Mouse (Mus musculus) cerebellum, postnatal 25 days (tissue): ENCODE data around the gene Gm4969.
A peak's percentile ranks its signal among the peaks of the same experiment; 100 is the strongest.
"Not testable (repeated sequence)": the region's sequence is repeated elsewhere in the genome, so short reads cannot be mapped to it uniquely, and the experiment has no call there.

ENCODE experiments used
- DNase-seq, 2 experiments: peaks; one replicate each; pipeline ENCODE4 v3.0.0; 2021; ENCODE audit warnings: mixed read lengths in 2 of 2

The Gm4969 gene

DNA sequence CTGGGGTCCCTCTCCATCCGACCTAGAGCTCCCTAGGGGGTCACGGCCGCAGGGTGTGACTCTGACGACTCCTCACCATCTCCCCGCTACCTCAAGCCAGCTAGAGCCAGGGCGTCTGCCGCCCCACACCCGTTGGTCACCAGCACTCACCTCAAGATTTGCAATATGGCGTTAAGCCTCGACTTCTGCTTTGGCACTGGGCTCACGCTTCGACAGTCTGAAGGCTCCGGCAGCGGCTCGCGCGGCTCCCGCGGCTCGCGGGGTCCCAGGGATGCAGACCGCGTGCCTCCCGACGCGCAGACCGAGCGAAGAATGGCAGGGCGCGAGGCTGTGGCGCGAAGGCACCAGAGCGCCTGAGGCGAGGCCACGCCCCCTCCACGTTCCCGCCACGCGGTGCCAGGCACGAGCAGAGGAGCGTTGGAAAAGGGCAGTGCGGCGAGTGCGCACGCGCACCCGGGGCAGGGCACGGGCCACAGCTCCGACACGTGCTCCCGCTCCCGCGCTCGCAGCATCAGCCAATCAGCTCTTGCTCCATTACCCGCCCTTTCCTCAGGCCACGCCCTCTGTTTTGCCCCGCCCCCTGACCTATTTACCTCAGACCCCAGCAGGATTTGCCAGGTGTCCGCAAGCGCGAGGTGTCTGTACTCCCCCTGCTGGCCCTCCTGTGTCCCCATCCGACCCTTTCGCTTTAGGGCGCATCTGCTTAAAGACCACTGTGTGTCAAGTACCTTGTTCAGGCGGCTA lies at the start of gene Gm4969:
Gm4969 (minus strand) TSS at position 341 of the 744 bp plus-strand sequence.
- DNase-seq, result peak; percentile 58 to 76

DNA sequence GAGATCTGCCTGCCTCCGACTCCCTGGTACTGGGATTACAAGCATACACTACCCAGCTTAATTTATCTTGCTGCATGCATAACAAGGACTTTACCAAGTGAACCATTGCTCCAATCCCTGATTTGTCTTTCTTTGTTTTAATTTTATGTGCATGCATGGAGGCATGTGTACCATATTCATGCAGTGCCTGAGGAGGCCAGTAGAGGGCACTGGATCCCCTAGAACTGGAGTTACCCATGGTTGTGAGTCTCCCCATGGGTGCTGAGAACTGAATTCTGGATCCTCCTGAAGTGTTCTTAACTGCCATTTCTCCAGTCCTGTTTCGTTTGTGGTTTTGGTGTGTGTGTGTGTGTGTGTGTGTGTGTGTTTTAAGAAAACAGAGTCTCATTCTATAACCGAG lies 48.8 kb upstream of the Gm4969 start:
- DNase-seq, result no peak

DNA sequence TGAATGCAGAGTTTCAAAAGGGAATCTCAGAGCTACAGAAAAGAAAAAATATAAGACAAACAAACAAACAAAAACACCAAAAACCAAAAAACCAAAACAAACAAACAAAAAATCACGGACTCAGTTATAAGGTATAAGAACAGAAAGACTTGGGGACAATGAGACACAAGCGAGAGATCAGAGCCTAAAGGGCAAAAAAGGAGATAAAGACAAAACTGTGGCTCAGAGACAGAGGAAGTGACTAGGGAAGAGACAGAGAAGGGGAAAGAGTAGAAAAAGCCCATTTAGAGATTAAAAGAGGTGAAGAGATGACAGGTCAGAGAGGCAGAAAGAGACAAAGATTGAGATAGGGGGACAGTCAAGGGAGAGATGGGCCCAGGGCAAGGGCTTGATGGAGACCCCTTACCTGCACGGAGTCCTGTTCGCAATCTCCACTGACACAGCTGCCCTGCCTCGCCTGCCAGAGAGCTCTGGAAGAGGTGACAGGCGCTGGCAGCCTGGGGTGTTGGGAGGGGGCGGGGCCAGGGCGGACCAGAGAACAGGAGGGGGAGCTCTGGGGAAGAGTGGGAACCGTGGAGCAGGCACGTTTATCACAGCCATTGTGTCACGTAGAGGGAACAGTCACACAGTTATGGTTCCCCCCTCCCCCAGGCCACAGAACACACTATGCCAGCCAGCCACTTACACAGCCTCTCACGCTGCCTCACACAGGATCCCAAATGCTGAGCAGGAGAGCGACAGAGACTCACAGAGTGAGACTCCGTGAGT lies 47.7 kb upstream of the Gm4969 start, which contains the start of gene Gipr:
Gipr (minus strand) TSS at position 472 of the 768 bp plus-strand sequence.
- DNase-seq, result no peak

DNA sequence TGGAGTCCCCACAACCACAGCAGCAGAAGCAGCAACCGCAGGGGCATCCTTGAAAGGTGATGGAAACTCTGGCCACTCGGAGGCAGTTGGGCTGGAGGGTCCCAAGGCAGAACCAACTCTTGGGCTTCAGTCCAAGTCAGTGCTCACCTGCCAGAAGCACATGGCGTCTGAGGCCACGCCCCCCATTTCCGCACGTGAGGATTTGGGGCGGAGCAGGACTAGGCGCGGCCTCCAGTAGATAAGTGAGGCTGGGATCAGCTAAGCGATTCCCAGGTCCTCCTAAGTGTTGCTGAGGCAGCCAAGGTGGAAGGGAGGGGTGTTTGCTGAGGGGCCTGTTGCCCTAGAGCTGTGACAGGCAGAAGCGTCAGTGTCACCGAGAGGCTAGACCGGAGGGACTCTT lies 46.8 kb upstream of the Gm4969 start:
- DNase-seq, result no peak

DNA sequence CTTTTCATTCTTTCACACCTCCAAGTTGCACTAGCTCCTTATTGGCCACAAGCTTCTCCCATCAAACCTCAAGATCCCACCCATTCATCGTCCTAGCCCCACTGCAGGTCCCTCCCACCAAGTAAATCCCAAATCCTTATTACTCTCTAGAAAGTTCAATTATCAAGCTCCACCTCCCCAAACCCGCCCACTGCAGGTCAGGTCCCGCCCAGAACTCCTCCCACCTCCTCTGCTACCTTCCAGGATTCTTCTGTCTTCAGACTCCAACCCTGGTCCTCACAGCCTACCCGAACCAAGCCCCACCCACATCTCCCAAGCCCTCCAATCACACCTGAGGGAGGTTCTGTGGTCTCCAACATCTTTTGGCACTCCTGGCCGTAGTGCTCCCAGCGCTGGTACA lies 46.0 kb upstream of the Gm4969 start:
- no peak for DNase-seq

DNA sequence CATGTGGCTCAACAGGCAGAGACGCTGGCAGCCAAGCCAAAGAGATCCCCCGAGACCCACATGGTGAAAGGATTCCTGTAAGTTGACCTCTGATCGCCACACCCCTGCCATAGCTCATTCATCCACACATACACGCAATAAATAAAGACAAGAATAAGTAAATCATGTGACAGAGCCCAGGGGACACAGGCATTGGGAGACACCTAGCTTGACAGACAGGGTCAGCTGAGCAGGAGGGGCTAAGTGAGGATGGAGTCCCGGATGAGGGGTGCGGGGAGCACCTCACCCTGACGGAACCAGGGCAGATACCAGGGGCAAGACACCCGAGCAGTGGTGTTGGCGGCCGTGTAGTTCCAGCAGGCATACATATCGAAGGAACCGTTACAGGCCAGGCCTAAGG lies 45.6 kb upstream of the Gm4969 start:
- no peak for DNase-seq

DNA sequence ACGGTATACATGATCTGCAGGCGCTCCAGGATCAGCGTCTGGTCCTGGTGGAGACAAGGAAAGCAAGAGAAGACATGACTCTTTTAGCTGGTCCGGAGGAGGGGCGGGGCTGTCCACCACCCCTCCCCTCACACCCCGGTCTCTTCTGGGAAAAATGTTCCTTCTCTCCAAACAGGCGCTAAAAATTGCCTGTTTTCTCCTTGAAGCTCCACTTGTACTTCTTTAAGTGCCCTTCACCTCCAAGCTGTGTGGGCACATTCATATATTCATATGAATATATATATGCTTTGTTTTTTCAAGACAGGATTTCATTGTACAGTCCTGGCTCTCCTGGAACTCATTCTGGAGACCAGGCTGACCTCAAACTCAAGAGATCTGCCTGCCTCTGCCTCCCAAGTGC lies 44.8 kb upstream of the Gm4969 start:
- no peak for DNase-seq

DNA sequence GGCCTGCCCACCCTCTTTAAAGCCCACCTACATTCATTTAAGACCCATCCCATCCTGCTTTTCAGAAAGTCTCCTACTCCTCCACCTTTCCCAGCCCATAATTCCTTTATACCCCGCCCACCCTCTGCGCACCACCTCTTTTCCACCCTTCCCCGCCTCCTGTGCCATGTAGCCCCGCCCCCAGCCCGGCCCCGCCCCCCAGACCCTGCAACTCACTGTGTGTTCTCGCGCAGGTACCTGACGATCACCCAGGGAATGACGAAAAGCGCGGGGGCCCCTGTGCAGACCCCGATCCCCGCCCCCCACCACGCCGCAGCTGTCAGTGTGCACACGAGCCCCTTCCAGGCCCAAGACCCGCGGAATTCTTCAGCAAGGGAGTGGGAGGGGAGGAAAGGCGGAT lies 41.9 kb upstream of the Gm4969 start:
- peak in 1 of 2 experiments; percentile 48 for DNase-seq

DNA sequence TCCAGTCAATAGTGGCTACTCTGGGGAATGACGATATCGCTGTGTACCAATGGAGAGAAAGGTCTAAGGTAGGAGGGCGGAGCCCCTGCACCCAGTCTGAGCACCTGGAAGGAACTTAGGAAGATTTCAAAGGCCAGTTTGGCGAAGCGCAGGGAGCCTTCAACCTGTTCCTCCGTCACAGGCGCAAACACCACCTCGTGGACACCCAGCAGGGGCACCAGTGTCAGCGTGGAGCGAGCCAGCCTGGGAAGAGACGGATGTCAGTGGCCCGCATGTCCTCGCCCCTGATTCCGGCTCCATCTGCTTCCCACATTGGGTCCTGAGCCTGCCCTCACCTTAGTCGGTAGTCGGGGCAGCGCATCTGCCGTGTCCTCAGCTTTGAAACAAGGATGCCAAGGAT lies 41.2 kb upstream of the Gm4969 start:
- DNase-seq, result peak in 1 of 2 experiments; percentile 39

DNA sequence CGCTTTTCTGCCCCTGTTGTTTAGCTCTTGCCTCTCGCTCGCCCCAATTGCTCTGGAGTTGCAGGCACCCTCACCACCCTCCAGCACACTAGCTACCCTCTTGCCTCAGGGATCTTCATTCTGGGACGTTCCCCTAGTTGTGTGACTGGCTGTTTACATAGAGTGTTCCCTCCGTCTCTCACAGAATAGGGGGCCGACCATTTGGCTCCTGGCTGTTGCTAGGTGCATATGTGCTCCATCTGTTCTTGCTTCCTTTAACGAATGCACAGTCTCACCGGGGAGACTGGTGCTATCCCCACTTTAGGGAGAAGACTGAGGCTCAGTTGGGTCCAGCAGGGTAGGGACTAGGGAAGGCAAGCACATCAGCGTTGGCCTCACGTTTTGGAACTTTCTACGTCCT lies 40.4 kb upstream of the Gm4969 start:
- DNase-seq, result no peak

DNA sequence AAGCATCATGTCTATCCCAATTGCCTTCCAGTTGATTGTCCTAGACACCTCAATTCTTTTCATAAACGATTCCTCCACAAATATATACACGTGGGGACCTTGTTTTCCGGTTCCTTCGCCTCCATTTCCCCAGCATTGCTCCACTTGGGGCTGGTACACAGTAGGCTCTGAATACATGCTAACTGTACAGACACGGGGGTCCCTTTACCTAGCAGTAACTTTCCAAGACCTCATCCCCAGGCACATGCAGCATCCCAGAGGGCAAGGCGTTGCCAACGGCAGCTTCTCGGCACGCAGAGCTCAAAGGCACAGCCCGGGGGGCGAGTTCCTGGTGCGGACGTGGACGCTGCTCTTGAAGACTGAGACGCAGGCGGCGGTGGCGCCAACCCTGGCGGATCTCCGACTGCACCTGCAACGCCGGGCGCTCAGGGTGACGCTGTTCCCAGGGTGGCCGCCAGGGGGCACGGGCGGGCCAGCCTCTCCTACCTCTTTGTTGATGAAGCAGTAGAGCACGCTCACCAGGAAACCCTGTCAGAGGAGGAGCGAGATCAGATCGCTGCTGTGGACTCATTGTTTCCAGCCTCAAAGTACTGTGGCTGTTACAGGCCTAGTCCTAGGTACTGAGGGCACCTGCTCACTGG lies 39.1 kb upstream of the Gm4969 start:
- DNase-seq, result peak; percentile 98 to 99

DNA sequence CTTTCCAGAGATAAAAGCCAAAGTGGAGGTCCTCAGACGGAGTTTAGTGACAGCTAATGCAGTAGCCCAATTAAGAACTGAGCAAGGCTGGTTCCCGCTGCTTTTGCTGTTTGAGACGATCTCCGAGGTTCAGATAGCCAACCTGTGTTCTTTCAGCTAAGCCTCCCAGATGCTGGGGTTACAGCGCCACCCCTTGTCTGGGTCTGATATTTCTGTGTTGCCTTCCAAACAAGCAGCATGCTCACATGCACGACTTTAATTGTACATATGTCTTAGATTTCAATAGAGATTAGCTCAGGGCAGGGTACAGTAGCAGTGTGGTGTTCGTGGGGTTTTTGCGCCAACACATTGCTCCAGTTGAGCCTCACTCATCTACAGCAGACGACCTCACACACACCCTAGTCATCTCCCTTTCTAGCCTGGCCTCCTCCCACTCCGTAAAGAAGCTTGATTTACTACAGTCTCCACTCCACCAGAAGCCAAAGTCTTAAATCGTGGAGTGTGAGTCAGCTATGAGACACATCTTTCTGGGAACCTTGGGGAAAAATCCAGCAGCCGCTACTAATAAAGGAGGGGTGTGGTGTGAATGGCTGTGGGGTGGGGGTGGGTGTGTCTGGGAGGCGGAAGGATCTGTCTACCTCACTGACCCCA lies 37.8 kb upstream of the Gm4969 start:
- DNase-seq, result peak in 1 of 2 experiments; percentile 43

DNA sequence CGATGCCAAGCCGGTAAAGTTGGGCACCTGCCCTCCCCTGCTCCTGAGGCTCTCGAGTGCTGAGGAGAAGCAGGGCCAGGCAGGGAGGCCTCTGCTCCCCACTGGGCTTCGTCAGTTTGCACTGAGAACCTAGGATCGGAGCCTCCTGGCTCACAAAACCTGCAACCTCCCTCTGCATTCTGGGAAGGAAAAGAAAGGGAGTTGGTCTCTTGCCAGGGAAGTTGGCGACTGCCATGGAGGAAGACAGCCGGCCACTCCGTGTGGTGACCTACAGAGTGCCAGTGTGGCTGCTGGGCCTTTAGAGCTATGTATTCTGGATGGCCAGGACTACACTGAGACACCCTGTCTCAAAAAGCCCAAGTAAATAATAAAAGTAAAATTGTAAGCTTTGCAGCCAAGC lies 36.6 kb upstream of the Gm4969 start:
- peak; percentile 33 to 58 for DNase-seq

DNA sequence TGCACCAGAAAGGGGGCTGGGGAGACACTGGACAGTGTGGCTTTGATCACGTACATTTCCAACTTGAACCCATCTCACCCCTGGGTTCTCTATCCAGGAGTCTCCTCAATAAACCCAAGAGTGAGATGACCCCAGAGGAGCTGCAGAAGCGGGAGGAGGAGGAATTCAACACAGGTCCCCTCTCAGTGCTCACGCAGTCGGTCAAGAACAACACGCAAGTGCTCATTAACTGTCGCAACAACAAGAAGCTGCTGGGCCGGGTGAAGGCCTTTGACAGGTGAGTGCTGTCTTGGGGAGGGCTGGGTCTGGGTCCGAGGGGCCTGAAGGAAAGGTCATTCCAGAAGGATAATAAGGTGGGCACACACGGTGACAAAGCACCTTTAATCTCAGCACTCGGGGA lies 33.0 kb upstream of the Gm4969 start:
- not testable (repeated sequence) for DNase-seq

DNA sequence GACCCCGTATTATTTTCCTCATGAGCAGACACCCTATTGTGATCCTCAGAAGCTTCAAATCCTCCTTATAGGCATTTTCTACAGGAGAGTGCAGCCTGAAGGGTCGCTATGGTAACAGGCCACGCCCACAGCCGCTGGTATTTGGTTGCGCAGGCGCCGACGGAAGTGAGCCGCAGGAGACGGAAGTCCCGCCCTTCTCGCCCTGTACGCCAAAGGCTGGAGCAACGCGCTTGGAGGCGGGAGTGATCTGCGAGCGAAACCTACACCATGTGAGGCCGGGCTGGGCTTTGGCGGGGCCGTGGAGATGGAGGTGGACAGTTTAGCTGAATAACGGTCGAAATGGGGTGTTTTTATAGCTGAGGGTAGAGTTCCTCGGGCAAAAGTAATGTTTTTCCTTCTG lies 31.5 kb upstream of the Gm4969 start, which contains the start of gene Snrpd2:
Snrpd2 (plus strand) TSS at position 97 of the 400 bp plus-strand sequence.
- DNase-seq, result peak; percentile 97 to 99

DNA sequence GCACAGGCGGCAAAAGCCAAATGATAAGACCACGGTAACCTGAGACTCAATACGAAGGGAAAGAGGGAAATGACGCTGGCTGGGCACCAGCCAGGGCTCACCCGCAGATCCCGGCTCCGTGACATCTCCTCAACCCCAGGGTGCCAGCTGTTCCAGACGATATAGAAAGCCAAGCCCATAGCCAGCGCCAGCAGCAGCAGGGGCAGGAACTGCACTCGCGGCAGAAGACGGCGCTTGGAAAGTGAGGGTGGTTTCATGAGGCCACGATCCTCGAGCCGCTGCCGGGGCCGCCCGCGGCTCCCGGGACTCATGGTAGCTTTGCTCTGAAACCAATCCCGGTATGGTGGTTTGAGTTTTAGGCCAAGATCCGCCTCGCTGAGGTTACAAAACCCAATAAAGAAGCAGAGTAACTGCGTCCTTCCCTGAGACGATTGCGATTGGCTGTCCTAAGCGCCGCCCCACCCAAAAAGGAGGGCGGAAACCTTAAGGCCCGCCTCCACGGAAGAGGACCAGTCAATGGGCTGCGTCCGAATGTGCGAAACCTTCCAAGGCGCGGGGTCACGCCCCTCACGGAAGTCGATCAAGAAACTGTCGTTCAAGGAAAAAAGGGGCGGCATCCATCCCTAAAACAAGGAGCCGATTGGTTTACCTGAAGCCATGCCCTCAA lies 30.8 kb upstream of the Gm4969 start, which contains the start of gene Qpctl:
Qpctl (minus strand) TSS at position 417 of the 667 bp plus-strand sequence.
- DNase-seq, result peak; percentile 96 to 97

DNA sequence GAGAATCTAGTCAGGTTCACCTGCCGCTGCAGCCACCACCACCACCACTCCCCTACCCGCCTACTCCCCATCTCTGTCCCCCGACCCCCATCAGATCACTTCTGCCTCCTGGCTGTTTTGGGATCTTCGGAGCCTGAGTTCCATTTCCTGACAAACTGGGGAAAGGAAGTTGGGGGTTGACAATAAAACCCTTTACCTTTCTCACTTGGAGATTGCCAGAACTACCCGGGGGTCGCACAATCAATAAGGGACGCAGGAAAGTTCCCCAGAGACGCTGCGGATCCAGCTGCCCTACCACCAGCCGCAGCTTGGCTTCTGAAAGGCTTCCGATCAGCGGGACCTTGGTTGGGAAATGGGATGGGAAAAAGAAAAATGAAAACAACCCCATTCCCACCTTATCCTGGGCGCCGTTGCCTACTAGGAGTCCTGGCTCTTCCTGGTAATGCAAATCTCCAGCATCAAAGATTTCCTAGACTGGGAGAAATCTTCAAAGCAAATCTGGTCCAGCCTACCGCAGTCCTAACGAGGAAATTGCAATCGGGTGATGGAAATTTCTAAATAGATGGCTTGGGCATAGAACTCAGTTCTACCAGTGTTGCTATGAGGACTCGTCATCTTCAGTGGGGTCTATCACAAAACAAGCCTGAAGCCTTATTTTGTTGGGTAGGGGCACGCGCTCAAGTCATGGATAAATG lies 30.2 kb upstream of the Gm4969 start:
- no peak for DNase-seq

DNA sequence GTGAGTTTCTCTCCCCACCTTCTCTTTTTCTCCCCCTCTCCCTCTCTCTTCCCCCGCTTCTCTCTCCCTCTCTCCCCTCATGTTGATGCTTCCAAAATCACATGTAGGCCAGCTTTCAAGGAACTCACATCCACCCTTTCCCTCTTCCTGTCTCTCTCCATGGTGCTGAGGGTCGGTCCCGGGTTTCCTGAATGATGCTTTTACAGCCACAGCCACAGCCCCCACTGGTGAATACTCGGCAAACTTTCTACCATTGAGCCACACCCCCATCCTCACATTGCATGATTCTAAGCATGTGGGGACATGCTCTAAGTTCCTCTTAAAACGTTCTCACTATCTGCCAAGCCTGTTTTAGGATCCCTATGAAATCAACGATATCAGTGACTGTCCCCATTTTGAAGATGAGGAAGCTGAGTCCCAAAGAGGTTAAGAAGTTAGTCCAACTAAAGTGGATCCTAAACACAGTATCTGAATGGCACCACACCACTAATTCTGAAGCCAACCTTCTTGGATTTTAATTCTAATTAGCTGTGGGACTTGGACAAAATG lies 29.4 kb upstream of the Gm4969 start:
- no peak for DNase-seq

DNA sequence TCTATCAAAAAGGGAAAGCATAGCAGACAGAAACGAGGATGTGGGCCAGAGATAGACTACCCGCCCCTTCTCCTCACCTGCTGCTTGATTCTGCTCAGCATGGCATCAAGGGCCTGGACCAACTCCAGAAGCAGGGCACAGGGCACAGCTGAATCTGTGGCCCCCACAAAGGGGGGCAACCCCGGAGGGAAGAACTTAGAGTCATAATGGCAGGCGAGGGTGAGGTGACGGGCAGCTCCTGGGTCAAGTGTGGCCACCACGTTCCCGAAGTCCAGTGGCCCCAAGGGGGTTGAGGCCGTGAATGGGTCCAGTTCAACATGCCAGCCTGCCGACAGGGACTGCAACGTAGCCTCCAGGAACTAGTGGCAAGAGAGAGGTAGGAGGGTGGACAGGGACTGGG lies 28.6 kb upstream of the Gm4969 start:
- no peak for DNase-seq

DNA sequence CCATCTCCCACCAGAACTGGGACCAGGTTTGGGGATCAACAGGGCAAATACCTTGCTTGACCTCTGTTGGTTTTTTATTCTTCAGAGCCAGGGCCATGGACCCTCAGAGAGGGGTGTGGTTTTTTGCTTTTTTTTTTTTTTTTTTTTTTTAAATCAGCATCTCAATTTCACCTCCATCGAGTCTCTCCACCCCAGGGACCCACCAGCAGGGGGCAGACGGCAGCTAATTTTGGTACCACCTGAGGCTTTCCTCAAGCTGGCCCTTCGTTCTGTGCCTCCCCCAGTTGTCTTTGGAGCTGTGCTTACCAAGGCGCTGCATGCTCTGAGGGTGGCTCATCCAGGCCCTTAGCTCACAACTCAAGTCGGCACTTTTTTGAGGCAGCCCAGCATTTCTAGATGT lies 19.2 kb upstream of the Gm4969 start:
- DNase-seq, result peak in 1 of 2 experiments; percentile 68

DNA sequence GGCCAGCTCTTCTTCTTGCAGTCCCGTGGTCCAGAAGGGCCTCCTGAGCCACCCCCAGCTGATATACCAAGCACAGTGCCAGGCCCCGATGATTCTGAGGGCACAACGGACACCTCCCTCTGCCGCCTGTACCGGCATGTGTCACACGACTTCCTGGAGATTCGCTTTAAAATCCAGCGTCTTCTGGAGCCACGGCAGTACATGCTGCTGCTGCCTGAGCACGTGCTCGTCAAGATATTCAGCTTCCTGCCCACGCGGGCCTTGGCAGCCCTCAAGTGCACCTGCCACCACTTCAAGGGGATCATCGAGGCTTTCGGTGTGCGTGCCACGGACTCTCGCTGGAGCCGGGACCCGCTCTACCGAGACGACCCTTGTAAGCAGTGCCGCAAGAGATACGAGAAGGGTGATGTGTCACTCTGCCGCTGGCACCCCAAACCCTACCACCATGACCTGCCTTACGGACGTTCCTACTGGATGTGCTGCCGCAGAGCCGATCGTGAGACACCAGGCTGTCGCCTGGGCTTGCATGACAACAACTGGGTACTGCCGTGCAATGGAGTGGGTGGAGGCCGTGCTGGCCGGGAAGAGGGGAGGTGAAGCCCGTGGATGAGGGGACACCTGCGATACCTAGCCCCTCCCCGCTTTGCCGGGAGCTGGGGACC lies 18.6 kb upstream of the Gm4969 start:
- DNase-seq, result no peak
